Mouse (Mus musculus): ENCODE measurements at regions not wholly inside any gene's neighbourhood (a gene's known extent, or its start where the extent isn't known, plus 50 kb on each side); places are given as distances from the start of the nearest gene placed in this dataset.
A peak's percentile ranks its signal among the peaks of the same experiment; 100 is the strongest.

DNA sequence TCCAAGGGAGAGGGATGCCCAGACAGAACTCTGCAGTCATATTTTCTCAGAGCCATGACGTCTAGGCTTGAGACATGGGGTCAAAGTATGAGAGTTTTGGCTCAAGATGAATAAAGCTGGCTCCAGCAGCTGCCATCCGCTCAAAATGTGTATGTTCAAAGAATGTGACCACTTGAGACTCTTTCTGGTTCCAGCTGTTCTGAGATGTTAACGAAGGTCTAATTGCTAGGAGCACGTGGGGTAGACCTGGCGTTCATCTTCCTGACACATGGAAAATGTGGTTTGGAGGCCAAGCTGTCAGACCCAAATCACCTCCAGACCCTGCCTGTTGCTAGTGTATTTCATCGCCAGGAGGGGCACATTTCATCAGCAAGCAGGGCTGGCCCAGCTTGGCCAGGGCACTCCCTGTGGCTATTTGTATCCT lies 58.9 kb upstream of the Ankrd1 start:
- DNase-seq (ENCODE audit: low spot score in 2 of 2), result no peak

DNA sequence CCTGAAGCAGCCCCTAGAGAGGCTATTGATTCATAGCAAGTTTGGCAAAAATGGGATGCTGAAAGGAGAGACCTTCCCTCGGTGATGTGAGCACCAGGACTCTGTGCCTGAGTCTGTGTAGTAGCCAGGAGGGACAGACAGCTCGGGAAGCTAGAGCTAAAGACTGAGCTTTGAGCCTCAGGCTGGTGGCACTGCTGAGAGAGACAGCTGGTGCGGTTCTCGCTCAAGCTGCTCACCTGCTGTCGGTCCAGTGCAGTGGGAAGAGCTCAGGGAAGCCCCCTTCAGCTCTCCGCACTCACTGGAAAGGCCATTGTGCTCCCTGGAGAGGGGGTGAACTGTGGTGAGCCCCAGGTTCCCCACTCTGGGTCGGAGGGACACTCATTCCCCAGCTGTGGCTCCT lies 60.4 kb upstream of the Ankrd1 start:
- DNase-seq (ENCODE audit: low spot score in 2 of 2), result no peak

DNA sequence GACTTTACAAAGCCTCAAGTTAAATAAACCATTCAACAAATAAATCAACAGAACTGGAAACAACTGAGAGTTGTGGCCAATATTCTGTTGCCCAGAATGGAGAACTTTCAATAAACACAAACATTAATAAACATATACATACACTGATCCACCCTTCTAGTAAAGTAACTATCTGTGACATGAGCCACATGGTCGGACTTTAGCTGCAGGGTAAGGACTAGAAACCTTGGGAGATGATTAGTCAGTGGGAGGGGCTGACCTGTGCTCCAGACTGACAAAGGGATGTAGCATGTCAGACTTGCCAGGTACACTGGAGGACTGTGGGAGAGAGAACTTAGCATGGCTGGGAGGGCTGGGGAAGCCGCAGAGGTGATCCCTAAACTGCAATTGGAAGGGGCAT lies 61.6 kb upstream of the Ankrd1 start:
- DNase-seq (ENCODE audit: low spot score in 2 of 2), result no peak

DNA sequence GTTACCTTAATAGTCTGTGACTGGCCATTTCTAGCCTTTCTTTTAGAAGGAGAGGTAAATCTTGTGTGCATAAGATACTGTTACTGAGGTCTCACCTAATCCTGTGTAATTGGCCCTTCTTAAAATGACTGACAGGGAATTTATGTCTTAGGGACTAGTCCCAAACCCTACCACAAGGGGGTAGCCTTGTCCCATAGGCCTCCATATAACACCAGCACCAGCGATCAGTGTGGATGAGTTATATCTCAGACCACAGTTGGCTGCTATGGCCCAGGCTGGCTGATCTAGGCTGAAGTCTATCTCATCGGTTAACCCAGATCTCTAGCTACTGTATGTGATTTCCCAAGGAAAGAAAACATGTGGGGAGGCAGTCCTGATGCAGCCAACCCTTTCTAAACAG lies 63.2 kb upstream of the Ankrd1 start:
- DNase-seq (ENCODE audit: low spot score in 2 of 2), result peak in 1 of 2 experiments; percentile 50

DNA sequence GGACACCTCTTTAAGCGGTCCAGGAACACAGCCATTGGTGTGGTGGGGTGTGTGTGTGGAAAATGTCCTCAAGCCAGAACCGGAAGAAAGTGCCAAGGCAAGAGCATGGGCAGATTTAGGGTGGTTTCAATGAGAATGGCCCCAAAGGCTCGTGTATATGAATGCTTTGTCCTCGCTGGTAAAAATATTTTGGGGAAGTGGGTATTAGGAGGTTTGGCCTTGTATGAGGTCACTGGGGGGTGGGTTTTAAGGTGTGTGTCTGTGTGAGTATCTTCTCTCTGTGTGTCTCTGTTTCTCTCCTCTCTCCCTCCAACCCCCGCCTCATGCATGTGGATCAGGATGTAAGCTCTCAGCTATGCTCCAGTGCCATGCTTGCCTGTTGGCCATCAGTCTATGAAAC lies 69.8 kb upstream of the Ankrd1 start:
- no peak for DNase-seq (ENCODE audit: low spot score in 2 of 2)

DNA sequence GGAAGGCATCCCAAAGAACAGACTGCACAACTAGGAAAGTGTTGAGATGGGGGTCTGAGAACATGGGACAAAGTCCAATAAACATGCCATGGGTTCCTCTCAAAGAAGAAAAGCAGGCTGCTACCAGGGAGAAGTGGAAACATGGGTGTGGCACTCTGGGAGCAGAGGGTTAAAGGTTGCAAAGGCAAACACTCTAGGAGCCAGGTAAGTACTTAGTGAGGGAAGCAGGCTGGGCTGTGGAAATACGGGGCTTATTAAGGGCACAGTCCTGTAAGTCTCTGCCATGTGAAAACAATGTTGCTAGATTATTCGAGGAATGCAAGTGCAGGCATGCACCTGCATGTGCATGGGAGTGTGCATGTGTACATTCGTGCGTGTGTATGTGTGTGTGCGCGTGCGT lies 71.7 kb upstream of the Ankrd1 start:
- DNase-seq (ENCODE audit: low spot score in 2 of 2), result no peak

DNA sequence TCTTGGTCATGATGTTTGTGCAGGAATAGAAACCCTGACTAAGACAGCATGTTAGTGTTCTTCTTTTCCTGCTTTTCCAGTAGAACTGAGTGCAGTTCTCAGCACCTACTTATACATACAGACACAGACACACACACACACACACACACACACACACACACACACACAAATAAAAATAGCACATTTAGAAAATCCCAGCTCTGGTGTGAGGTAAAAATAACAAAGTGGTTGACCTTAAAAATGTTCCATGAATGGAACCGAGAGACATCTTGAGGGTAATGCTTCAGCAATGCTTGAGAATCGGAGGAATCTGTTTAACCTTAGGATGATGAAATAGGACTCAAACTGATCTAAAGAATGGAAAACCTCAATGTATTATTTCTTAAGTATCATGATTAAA lies 84.4 kb upstream of the Ankrd1 start:
- DNase-seq (ENCODE audit: low spot score in 2 of 2), result no peak

DNA sequence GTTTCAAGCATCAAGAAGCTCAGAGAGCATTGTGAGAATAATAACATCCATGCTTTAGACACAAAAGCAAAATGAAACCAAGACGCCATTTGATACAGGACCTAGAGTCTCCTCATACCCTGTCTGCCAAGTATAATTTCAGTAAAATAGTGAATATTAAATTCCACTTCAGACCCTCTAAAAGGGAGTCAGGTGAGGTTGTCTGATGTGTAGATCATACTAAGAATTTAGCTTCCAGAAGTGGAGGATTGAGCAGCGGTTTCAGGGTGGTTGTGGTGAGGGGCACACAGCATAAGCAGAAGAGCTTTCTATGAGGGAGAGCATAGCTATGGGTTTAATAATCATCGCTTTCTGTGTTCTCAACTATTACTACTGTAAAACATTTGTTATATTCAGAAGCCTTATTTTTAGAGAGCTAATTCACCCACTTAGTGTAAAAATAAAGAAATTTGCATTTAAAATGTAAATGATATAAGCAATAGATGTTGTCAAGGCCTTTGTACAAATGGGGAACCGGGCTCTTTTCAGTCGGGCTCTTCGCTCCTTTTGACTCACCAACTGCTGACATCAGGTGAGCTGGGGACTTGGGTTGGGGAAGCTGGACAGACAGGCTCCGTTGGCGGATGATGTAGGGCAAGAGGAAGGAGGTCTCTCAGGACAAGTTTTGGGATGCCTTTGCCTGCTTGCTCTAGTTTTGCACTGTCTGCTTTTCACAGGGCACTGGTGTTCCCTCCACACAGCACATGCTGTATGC lies 85.2 kb upstream of the Ankrd1 start:
- no peak for DNase-seq (ENCODE audit: low spot score in 2 of 2)

DNA sequence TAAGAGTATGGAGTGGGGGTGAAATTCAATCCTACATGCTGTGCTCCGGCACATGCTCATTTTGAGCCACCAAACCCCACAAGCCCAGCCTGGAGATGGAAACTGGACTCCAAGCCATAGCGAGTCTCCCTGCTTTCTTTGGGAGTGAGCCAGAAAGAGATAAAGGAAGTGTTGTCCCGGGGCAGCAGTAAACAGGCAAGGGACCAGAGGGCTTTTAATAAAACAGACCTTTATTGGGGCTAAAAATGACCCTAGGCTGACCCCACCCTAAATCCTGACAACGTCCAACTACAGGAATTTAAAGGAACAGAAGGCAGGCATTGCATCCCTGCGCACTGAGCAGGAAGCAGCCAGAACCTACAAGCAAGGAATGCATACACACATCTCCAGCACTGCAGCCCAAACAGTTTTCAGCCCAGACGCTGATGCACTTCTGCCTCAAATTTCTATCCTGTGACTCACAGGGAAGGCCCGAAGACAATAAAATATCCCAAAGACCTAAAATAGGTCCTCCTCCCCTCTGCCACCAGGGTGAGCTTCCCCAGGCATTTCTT lies 87.9 kb upstream of the Ankrd1 start:
- peak in 1 of 2 experiments; percentile 13 for DNase-seq (ENCODE audit: low spot score in 2 of 2)

DNA sequence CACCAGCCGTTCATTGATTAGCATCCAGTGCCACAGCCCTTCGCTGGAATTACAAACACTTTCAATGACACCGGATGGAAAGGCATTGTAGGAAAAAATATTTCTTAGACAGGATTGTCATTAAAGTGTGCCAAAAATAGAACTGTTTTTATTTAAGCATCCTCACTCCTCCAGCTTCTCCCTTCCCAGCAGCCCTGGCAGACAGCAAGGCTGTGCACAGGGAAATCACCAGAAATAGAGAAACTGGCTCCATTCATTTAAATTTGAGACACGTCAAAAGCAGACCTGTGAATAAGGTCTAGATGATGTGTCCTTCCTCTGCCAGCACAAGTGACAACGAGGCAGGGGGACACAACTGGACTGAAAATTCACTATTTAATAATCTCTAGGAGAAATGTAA lies 88.5 kb upstream of the Ankrd1 start:
- no peak for DNase-seq (ENCODE audit: low spot score in 2 of 2)

DNA sequence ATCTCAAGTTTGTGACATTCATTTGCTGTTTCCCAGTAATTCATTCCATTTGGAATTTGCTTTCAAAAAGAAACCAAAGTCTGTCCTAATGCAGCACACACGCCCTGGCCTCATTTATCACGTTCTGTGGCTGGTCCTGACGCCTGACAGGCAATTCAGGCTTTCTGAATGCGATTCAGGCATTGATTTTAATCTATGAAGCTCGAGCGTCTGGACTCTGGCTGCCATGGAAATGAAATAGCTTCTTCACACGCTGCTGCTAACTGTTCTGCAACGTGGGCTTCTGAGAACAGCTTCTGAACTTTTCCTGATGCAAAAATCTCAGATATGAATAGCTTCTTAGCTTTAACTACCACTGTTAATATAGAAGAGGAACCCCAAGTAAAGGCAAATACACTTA lies 93.6 kb upstream of the Ankrd1 start:
- no peak for DNase-seq (ENCODE audit: low spot score in 2 of 2)

DNA sequence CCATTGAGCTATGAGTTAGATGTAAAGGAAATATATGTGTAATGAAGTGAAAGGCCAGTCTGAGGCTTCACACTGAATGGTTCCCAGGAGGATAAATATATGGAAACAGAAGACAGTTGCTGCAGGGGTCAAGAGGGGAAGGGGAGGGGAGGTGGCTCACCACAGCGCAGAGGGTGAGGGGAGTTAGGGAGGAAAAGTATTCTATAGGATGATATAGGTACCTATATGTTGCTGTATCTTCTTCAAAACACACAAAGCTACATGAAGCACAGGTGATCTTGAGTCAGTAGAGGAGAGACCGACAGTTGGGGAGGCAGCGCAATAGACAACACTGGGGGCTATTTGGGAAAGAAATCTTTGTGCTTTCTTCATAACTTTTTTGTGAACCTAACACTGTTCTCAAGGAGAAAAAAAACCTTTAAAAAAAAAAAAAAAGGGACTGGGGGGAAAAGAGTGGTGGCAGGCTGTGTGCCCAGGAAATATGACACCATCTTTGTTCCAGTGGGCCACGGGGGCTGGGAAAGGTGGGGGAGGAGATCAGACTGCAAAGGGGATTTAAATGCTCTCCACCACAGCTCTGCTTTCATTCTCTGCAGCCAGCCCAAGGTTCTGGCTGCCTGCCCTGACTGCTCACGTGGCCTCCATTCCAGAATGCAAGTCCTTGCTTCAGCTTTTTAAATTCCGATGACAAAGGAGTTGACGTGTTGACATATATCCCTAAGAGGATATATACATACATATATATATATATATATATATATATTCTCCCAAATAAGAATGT lies 94.5 kb upstream of the Ankrd1 start:
- peak; percentile 24 to 51 for DNase-seq (ENCODE audit: low spot score in 2 of 2)

DNA sequence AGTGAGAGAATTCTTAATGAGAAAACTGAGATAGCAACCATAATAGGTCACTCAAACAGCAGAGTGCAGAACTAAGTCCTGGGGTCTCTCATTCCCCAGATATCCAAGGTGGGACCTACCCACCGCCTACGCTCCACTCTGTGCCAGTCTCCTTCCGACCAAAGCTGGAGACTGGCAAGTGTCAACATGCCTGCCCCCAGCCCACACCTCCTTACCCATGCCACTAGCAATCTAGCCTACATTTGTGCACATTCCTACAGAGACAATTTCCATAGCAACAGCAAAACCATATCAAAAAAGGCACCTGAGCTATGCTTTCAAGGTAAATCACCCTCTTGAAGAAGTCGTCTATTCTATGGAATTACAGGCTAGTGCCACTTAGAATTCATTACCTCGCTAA lies 97.3 kb upstream of the Ankrd1 start:
- no peak for DNase-seq (ENCODE audit: low spot score in 2 of 2)

DNA sequence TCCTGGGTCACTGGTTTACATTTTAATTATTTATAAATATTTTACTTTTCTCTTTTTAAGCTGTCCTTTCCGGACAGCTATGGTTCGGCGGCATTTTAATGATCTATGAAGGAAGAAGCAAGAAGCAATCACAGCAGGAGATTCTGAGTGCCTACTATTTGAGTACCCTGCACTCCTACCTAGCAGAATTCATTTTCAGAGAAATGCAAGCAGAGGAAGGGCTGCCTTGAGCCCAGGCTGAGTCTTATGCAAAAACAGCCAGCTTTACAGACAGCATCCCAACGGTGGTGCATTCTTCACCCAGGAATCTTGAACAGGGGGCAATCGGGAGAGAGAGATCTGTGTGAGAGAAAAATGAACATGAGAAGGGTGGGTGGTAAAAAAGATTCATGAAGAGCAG lies 97.7 kb upstream of the Ankrd1 start:
- no peak for DNase-seq (ENCODE audit: low spot score in 2 of 2)

DNA sequence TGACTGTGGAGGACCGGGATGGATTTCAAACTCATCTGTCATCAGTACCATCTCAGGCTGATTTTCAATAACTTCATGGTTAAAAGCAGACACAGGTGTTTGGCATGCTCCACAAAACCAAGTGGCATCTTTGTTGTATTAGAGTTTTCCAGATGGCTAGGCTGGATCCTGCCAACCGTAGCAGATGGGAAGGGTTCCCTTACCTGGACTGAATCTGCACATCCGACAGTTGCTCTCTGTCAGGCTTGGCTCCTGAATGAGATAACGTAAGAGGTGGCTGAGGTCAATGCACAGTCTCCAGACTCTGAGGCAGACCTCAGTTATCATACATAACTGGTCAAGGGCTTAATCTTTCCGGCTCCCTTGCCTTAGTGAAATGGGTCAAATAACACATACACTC lies 99.0 kb upstream of the Ankrd1 start:
- DNase-seq (ENCODE audit: low spot score in 2 of 2), result no peak

DNA sequence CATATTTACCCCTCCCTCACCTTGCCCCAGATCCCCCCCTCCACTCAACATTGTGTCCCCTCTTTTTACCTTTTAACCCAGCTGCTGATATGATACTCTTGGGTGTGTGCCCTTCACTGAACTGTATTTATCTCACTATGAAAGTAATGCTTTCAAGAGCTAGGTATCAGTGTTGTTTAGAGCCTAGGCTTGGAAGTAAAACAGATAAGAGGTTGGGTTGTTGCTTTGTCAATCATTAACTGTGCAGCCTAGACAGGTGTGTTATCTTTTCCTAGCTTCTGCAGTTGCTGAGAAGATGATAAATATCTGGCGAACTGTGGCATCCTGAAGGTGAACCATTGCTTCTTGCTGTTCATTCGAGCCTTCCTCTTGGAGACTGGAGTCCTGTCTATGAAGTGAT lies 101.2 kb upstream of the Ankrd1 start:
- DNase-seq (ENCODE audit: low spot score in 2 of 2), result no peak

DNA sequence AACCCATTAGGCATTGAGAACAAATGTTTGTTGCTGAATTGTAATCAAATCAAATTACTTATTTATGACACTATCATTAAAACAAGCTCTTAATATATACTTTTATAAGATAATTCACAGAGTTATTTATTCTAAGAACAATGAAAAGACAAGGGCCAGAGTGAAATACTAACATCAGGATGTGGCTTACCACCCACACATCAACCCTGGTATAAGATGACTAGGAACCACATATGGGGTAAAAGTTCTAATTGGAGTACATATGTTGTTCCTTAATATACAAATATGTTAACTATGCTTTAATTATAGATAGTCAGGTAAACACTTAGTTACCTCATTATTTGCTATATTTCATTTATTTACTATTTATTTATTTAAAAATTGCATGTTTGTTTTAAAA lies 101.7 kb upstream of the Ankrd1 start:
- no peak for DNase-seq (ENCODE audit: low spot score in 2 of 2)

DNA sequence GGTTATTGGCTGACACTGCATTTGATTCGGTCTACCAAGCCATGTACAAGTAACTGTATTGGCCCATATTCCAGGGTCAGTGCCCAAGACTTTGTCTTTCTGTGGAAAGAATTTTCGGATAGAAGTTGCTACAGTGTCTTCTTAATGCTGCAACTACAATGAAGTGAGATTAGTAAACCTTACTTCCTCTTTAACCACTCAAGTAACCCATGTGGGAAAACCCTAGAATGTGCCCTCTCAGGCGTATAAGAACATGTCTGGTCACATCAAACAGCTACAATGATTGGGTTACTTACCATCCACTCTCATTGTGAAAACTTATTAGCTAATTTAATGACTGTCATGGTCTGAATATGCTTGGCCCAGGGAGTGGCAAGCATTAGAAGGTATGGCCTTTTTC lies 102.3 kb upstream of the Ankrd1 start:
- no peak for DNase-seq (ENCODE audit: low spot score in 2 of 2)

DNA sequence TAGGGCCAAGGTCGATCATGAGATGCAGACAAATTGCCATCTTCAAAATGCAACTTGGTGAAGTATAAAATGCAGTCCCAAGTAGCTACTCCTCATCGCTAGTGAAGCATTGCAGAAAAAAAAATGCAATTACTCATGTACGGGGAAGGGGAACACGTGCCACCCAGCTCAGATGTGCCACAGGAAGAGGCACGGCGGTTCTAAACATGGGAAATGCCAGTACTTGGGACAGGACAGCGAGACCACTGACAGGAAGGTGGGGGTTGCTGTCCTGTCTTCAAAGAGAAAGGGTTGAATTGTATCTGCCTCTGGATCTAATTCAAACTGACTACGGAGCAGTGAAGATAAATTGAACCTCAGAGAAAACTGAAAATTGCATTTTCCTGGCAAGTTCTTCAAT lies 104.6 kb upstream of the Ankrd1 start:
- DNase-seq (ENCODE audit: low spot score in 2 of 2), result no peak

DNA sequence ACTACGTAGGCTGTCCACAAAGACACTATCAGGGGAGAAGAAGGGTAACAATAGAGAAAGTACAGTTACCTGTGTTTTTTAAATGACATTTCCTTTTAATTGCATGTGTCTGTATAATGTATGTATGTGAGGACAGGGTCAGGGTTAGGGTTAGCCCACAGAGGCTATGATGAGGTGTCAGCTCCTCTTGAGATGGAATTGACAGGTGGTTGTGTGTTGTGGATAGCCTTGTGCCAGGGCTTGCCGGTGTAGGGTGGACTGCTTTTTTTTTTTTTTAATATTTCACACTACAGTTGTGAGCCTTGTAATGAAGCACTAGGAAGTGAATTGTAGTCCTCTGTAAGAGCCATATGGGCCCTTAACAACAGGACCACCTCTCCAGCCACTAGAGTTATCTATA lies 105.7 kb upstream of the Ankrd1 start:
- no peak for DNase-seq (ENCODE audit: low spot score in 2 of 2)

DNA sequence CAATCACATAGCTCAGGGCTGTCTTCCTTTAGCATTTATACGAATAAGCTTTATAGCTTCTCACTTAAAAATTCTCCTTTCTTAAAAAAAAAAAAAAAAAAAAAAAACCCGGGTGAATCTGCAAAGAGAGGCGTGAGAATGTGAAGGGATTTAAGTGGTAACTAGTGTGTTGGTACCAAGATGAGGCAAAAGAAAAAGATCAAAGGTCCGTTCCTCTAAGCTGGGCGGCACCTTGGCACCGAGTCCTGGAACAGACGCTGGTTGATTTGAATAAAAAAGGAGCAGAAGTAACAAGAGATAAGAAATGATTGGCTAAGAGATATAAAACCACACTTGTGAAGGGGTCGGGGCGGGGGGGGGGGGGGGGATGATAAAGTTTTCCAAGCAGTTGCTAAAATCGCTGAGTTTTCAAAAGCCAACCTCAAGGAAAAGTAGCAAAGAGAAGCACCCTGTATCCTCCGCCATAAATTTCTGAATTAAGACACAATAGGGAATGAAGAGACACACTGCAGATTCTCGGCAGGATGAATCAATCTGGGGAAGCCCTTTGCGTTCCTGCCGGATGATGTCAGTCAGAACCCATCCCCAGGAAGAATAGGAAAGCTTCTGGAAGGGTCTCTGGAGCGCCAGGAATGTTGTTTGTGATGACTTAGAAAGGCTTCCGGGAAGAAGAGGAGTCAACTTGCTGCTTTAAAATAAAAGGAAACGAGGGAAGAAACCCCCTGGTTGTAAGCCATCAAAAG lies 107.7 kb upstream of the Ankrd1 start:
- DNase-seq (ENCODE audit: low spot score in 2 of 2), result no peak

DNA sequence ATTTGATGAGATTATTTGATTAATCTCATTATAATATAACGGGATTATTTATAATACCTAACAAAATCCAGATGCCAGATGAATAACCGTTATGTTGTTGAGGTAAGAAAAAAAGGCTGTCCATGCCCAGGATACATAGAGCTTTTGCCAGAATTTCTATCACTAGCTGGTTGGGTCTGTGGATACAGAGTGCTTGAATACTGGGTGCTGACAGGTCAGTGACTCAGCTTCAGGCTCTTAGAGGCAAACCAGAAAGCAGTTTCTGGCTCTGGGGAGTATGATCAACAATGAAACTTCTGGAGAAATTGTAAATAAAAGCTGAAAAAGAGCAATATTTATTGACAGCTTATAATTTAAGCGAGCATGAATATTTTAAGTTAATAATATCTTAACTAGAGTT lies 109.4 kb upstream of the Ankrd1 start:
- no peak for DNase-seq (ENCODE audit: low spot score in 2 of 2)
